Mouse (Mus musculus): ENCODE data around the gene Eps8l2. TPM values are rescaled to one million over a fixed set of nuclear protein-coding genes. Genes with fewer than 3 reads are reported as not detected.

The Eps8l2 gene
- 4.4 and 5.5 TPM in 2 replicates for polyA plus RNA-seq (2012; rRNA removed)

DNA sequence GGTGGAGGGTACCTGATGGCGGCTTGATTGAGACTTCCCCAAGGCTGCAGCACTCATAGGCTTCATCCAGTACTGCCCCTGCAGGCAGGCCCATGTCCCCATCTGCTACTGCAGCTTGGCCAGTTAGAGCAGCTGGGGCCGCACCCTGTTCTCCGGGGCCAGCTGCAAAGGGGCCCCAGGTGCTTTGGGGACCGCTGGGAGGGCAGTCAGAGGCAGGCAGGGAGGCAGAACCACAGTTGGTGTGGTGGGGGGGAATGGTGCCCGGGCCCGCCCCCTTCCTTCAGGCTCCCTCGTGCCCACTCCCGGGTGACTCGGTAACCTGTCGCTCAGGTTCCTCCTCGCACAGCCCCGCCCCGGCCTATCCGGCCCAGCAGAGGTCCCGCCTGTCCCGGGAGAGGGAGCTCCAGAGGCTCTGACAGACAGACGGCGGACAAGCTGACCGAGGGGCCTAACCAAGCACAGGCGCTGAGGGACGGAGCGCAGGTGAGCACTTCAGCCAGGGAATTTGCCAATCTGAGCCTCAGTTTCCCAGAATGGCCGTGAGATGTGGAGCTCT lies at the start of gene Eps8l2:
Eps8l2 (plus strand) TSS at position 305 of the 556 bp plus-strand sequence.
- no peak for DNase-seq (ENCODE audit: extremely low spot score in 1 of 2, low spot score in 1 of 2)

DNA sequence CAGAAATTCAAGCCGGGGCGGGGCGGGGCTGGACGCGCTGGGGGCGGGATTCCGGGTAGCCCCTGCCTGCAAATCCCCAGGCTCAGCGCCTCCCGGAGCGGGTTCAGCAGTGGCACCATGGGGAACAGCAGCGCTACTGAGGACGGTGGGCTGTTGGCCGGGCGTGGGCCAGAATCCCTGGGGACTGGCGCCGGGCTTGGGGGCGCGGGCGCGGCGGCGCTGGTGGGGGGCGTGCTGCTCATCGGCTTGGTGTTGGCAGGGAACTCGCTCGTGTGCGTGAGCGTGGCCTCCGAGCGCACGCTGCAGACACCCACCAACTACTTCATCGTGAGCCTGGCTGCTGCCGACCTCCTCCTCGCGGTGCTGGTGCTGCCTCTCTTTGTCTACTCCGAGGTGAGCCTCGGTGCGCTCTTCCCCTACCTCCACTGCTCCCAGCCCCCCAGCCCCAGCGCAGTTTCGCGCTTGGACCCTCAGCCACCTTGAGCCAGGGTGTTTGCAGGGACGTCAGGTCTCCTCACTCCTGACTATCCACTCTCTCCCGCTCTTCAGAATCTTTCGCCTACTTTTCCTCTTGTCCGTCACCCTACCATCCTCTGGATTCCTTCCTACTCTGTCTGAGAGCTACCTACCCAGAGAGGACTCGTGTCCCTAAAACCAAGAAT lies 46.6 kb upstream of the Eps8l2 start, which contains the start of gene Drd4:
Drd4 (plus strand) TSS at position 86 of the 662 bp plus-strand sequence.
- DNase-seq (ENCODE audit: extremely low spot score in 1 of 2, low spot score in 1 of 2): peak in 1 of 2 experiments; percentile 42

DNA sequence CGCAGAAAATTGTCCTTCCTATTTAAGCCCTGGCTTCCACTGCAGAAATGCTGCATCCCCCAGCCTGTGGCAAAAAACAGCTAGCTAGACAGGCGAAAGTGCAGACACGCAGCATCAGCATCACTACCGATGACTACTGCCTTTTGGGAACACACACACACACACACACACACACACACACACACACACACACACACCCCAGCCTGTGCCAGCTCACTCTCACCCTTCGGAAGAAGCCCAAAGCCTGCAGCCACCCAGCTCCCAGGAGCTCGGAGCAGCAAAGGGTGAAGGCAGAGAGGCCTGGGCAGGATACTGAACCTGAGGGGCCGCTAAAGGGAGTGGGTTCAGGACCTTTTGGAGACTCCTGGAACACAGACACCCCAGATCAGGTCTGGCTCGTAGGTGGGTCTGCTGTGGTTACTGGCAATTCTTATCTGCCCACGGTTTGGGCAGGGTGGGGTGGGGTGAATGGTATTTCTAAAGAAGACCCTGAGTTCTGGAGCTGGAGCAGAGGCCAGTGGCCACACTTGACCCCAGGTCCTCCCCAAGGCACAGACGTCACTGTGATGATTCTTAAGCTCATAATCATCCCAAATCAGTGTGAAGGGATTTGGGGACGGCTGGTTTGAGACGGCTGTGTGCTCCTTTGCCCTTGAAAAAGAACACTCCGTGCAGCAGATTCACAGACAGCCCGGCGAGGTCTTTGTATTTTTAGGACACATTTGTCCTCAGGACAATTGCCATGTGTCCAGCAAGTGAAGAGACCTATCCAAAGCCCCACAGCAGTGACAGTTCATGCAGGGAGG lies 45.9 kb upstream of the Eps8l2 start:
- peak in 1 of 2 experiments; percentile 13 for DNase-seq (ENCODE audit: extremely low spot score in 1 of 2, low spot score in 1 of 2)

- DNase-seq (ENCODE audit: extremely low spot score in 1 of 2, low spot score in 1 of 2): no peak
Observed at GRCm38 (mm10) chr7:141293852-141294471, 44.7 kb upstream of the Eps8l2 start.

- no peak for DNase-seq (ENCODE audit: extremely low spot score in 1 of 2, low spot score in 1 of 2)
Observed at GRCm38 (mm10) chr7:141294479-141294878, 44.2 kb upstream of the Eps8l2 start.

GRCm38 (mm10) chr7:141297926-141298650 lies 40.6 kb upstream of the Eps8l2 start:
- no peak for DNase-seq (ENCODE audit: extremely low spot score in 1 of 2, low spot score in 1 of 2)

DNA sequence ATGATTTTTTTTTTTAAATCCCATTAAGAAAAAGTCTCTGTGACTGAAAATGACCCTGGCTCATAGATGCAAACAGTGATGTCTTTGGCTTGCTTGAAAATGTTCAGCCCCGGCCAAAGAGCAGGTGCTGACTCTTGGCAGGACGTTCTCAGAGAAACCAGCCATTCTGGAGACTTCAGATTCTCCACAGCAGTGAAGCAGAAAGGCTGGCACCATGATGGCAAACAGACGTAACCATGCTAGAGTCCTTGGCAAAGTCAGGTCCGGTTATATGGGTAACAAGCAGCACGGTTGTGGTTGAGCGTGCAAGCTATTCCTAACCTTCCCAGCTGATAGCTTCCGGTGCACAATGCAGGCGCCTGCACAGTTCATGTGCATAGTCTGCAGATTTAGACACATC lies 39.5 kb upstream of the Eps8l2 start:
- no peak for DNase-seq (ENCODE audit: extremely low spot score in 1 of 2, low spot score in 1 of 2)

GRCm38 (mm10) chr7:141301386-141301785 lies 37.3 kb upstream of the Eps8l2 start:
- DNase-seq (ENCODE audit: extremely low spot score in 1 of 2, low spot score in 1 of 2): no peak

- no peak for DNase-seq (ENCODE audit: extremely low spot score in 1 of 2, low spot score in 1 of 2)
Observed at GRCm38 (mm10) chr7:141302702-141303268, 35.9 kb upstream of the Eps8l2 start.

GRCm38 (mm10) chr7:141304537-141304936 lies 34.1 kb upstream of the Eps8l2 start:
- DNase-seq (ENCODE audit: extremely low spot score in 1 of 2, low spot score in 1 of 2): no peak

GRCm38 (mm10) chr7:141314416-141314815 lies 24.3 kb upstream of the Eps8l2 start:
- DNase-seq (ENCODE audit: extremely low spot score in 1 of 2, low spot score in 1 of 2): no peak

DNA sequence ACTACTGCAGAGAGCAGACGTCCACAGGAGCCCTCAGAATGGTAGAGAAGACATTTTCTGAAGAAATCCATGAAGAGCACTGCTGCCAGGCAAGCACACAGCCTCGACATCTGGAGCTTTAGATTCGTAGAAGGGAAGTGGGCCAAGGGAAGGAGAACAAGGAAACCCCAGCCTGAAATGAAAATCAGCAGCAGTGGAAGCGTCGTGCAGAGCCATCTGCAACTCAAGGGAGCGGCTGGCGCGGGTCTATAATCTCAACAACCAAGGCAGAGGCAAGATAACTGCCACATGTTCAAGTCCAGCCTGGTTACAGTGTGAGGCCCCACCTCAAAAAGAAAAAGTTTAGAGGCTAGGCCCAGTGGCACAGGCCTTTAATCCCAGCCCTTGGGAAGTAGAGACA lies 23.6 kb upstream of the Eps8l2 start:
- DNase-seq (ENCODE audit: extremely low spot score in 1 of 2, low spot score in 1 of 2): peak in 1 of 2 experiments; percentile 44

DNA sequence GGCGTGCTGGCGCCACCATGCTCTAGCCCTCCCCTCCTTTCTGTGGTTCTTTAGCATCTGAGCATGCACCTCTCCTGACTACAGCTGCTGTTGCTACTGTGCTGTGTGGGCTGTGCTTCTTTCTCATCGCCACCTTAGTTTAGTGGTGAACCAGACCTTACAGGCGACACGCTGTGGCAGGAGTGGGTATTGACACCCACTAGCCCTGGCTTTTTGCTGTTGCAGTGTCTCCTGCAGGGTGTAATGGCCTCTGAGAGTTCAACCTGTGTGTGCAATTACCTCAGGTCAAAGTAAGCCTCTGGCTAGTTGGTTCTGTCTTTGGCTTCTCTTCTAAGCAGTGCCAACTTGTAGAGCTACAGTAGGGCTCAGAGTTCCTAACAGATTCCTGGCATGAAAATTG lies 22.7 kb upstream of the Eps8l2 start:
- DNase-seq (ENCODE audit: extremely low spot score in 1 of 2, low spot score in 1 of 2): peak; percentile 44 to 62

DNA sequence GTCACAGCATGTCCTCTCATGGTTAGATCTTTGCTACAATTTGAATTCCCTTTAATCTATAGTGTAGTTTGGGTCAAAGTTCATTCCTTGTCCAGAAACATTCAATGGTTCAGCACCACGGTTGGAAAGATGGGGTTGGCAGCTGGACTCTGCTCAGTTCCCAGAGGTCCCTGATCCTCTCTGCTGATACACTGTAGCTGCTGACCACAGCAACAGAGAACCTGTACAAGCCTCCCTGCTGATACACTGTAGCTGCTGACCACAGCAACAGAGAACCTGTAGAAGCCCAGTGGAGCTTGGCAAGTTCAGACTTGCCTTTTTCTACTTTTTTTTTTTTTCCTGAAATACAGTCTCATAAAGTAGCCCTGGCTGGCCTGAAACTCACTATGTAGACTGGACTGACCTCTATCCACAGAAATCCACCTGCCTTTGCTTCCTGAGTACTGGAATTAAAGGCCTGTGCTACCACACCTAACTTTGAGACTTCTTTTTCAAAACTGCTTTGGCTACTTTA lies 21.0 kb upstream of the Eps8l2 start:
- no peak for DNase-seq (ENCODE audit: extremely low spot score in 1 of 2, low spot score in 1 of 2)

DNA sequence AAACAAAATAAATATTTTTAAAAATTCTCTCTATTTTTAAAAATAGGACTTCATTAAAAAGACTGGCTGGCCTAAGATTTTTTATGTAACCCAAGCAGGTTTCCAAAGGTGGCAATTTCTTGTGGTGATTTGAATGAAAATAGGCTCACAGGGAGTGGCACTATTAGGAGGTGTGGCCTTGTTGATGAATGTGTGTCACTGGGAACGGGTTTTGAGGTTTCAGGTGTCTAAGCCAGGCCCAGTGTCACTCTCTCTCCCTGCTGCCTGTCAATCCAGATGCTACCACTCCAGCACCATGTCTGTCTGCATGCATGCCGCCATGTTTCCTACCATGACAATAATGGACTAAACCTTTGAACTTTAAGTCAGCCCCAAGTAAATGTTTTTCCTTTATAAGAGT lies 19.2 kb upstream of the Eps8l2 start:
- no peak for DNase-seq (ENCODE audit: extremely low spot score in 1 of 2, low spot score in 1 of 2)

GRCm38 (mm10) chr7:141324686-141325085 lies 14.0 kb upstream of the Eps8l2 start:
- no peak for DNase-seq (ENCODE audit: extremely low spot score in 1 of 2, low spot score in 1 of 2)

DNA sequence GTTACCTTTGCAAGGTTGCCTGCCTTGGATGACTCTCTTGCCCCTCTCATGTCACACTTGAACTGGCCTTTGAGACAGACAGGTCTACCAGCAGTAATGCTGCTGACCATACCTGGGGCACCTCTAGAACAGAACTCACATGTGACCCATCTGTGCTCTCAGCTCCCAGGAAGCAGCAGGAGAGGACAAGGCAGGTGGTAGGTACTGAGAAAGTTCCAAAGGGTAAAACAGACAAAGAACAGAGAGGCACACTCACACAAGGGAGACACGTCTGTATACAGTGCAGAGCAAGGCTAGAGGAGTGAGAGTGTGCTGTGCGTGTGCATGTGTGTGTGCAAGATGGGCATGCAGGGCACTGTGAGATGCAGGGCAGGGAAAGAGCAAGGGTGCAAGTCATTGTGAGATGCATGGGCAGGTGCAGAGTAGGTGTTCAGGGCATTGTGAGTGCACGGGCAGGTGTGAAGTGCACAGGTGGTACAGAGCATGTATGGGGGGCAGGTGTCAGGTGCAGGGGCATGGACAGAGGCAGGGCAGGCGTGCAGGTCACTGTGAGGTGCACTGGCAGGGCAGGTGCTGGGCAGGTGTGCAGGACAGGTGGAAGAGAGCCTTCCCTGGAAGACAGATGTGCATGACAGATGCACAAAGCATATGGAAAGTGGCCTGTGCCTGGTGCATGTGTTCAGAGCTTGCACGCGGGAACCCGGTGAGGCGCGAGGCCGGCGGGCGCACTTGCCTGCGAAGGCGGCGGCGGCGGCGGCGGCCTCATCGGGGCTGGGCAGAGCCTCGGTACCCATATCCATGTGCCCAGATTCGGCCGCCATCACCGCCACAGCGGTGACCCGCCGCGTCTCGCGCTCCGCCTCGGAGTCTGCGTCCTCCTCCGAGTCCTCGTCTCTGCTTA lies 11.9 kb upstream of the Eps8l2 start:
- DNase-seq (ENCODE audit: extremely low spot score in 1 of 2, low spot score in 1 of 2): peak in 1 of 2 experiments; percentile 19

DNA sequence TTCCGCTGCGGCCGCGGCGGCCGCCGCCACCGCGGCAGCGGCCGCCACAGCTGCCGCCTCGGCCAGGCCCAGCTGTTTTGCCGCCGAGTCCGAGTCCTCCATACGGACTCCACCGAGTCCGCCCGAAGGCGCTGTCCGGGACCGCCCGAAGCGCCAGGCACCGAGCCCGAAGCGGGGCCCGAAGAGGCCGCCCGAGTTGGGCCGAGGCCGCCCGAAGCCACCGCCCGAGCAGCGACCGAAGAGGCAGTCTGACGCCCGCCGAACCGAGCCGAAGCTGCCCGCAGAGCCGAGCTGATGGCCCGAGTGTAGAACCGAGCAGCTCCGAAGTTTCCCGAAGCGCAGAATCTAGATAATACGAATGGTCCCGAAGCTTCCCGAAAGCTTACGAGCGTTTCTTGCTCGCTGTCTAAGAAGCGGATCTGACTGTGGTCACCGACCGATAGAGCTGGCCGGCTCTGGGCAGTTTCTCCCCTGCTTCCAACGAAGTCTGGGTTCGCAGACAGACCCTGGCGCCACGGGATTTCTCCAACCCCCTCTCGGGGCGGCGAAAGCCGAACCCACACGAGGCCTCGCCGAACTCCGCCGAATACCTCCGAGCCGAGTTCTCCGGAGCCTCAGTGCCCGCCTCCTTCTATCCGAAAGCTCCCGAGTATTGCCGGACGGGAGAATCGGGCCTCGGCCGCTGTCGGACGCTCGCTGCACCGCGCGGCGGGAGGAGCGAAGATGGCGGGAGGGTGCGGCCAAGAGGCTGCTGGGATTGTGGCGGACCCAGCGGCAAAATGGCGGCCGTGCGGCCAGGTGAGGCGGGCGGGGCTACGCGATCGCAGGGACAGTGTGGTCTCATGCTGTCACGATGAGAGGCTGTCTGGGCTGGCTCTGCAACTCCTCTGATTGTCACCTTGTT lies 11.0 kb upstream of the Eps8l2 start, which contains the start of the genes Deaf1 and Tmem80:
Deaf1 (minus strand) TSS at position 222 of the 904 bp plus-strand sequence.
Tmem80 (plus strand) TSS at position 271 of the 904 bp plus-strand sequence.
- DNase-seq (ENCODE audit: extremely low spot score in 1 of 2, low spot score in 1 of 2): peak; percentile 99 to 100

Measured in frontal cortex, adult 2 months (tissue).